Mouse (Mus musculus) G1E-ER4 (cell line): ENCODE results near the gene Tnrc18. TPM values are rescaled to one million over a fixed set of nuclear protein-coding genes. Genes with fewer than 3 reads are reported as not detected.

Source experiments
- GATA1 ChIP-seq: IDR thresholded peaks from one replicate; pipeline ENCODE4 v1.8.0; 2012; ENCODE audit warnings: low read length, inconsistent platforms
- polyA plus RNA-seq: library from polyadenylated mRNA; stranded (reverse); fragments of >175 nt; gene quantifications from 2 replicates; pipeline ENCODE4 v1.2.3, GENCODE M21; 2012

Tnrc18 gene
- polyA plus RNA-seq, 1 experiment = 5.1 TPM

DNA sequence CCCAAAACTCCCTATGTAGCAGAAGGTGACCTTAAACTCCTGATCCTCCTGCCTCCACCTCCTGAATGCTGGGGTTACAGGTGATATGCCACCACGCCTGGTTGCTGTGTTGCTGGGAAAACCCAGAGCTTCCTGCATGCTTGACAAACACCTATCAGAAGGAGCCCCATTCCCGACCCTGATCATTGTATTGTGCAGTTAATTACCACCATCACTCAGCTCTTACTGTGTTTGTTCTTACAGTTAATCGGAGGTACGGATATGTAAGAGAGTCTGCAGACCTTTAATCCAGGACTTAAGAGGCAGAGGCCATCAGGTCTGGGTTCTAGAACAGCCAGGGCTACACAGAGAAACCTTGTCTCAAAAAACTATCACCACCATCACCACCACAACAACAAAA lies 18.2 kb downstream of the Tnrc18 start:
- no peak for TF ChIP-seq GATA1

DNA sequence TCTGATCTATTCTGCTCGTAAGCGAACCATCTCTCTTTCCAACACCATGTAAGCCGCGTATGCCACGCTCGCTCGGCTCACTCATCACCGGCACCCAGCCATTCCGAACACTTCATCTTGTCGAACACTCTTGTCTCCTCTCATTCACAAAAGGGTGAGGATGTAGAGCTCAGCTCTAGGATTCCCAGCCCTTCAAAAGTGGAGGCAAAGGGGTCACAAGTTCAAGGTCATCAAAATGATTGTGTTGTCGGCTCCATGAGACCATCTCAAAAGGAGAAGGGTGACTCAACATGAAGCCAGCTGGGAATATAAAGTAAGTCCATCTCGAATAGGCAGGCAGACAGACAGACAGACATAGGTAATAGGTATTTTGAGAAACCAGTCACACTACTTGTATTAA lies 19.3 kb downstream of the Tnrc18 start:
- no peak for TF ChIP-seq GATA1

DNA sequence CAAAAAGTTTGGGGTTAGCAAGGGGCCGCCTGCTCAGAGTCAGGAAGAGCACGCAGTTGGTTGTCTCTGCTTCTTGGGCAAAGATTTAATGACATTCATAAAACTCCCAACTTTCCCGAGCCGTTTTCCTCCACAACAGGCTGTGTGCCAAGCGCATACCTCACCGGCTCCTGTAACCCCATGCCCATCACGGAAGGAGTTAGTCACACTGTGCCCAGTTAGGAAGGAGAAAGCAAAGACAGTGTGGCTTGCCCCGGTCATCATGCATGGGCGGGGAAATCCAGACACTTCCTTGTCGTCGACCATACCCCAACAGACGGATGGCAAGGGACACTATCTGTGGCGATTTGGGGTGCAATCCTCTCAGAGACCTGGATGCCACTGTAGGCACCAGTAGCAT lies 19.8 kb downstream of the Tnrc18 start:
- no peak for TF ChIP-seq GATA1

DNA sequence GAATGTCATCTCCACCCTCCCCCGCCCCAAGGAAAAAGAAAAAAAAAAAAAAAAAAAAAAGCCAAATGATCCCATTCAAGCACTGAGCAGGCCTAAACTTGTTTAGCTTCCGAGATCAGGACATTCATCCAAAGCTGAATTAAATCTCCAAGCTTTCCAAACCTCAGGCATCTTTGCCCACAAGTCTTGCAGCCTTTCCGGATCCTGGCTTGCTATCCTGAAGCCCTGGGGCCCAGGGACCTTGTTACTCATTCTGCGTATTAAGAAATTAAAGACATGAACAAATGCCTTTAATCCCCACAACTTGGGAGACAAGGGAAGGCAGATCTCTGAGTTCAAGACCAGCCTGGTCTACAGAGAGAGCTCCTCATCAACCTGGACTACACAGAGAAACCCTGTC lies 20.5 kb downstream of the Tnrc18 start:
- TF ChIP-seq GATA1 = no peak

DNA sequence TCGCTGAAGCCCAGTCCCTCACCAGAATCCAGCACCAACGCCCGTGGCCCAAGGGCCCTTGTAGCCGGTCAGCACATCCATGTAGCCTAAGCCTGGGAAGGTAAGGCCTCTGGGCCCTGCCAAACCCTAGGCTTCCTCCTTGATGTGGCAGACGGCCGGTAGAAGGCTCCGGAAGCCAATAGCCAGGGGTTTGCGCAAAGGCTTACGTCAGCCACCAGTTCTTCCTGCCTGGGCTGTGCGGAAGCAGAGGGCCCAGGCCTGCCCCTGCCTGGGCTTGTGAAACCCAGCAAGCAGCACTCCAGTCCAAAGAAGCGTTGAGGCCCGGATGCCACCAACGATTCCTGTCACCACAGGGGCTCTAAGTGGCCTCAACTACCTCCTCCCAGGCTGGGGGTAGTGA lies 22.9 kb downstream of the Tnrc18 start:
- TF ChIP-seq GATA1 = no peak

DNA sequence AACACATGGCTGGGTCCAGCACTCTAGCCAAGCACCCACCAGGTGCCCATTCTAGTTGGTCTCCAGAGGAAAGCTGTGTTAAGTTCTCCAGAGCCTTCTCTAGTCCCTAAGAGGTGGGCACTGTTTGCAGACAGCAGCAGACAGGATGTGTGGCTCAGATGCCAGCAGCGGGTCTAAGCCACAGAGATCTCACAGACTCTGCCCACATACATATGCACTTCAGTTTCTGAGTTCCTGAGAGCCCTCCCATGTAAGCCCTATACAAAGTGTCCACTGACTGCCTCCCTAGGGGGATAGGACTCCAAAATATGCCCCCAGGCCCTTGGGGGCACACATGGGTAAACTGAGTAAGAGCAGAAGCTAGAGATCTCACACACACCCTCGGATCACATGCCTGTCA lies 23.3 kb downstream of the Tnrc18 start:
- TF ChIP-seq GATA1 = no peak

DNA sequence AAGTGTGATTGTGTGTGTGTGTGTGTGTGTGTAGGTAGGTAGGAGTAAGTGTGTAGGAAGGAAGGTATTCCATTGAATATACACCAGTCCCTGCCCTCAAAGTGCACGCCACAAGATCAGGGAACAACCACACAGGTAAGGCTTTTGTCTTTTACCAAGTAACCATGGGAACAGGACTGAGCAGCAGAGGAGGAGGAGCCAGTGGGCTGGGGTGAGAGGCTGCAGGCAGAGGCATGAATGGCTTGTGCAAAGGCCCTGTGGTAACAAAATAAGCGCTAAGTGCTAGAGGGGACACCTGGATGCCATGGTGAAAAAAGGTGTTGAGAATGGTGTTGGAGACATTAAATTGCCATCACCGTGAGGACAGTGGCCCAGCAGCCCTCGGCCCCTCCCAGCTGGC lies 24.9 kb downstream of the Tnrc18 start:
- TF ChIP-seq GATA1 = no peak

DNA sequence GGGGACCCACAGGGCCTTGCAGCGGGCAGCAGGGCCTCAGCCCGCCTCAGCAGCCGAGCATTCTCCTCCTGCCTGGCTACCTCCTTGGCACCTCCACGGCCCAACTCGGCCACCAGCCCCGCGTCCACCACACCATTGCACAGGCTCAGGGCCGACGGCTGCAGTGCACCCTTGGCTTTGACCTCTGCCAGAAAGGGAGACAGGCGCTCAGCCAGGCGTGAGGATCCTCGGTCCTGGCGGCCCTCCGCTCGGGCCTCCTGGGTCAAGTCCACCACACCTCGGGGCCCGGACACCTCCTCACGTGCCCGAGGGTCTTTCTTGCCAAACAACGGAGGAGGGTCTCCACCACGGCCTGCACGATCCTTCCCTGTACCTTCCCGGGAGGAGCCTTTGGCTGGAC lies 29.2 kb downstream of the Tnrc18 start:
- no peak for TF ChIP-seq GATA1

DNA sequence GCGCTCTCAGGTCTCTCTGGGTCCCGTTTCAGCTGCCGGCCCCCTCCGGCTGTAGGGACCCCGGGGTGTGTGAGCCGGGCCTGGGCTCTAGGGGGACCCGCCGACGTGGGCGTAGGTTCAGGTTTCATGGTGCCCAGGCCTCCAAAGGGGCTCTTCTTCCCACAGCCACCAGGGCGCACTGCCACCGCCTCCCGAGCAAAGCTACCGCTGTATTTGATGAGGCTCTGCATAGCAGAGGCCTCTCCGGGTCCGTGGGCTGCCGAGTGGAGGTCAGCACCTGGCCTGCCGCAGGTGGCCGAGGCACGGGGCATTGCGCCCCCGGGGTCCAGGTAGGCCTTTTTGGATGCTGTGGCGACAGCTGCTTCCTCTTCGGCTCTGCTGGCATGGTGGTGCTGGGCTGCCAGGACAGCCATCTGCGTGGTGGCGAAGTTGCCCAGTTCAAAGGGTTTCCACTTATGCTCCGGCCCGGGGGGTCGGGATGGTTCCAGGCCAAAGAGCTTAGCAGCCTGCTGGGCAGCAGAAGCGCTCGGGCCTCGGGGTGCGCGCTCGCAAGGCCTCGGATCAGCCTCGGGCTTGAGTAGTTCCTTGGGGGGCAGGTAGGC lies 30.1 kb downstream of the Tnrc18 start:
- TF ChIP-seq GATA1 = no peak

DNA sequence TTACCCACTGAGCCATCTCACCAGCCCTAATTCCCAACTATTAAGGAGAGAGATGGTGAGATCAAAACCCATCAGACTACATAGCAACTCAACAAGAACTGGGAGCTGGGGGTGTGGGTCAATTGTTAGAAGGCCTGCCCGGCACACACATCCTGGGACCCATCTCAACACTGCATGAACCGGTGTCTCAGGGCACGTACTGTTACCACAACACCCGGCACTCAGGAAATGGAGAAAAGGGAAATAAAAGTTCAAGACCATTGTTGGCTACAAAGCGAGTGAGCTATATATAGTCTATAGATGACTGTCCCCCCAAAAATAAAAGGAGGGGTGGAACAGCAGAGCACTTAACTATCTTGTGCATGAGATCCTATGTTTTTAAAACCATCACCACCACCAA lies 30.8 kb downstream of the Tnrc18 start:
- no peak for TF ChIP-seq GATA1

DNA sequence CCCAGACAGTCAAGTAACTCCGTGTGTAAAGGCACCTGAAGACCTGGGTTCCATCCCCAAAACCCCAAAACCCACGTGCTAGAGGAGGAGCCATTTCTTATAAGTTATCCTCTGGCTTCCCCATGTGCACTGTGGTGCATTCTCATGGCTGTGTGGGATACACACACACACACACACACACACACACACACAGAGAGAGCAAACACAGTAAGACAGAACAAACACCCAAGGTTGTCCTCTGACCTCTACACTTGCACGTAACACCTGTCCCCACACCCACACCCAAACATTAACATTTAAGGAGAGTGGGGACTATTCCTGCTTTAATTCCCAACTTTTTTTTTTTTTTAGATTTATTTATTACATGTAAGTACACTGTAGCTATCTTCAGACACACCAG lies 31.2 kb downstream of the Tnrc18 start:
- no peak for TF ChIP-seq GATA1

DNA sequence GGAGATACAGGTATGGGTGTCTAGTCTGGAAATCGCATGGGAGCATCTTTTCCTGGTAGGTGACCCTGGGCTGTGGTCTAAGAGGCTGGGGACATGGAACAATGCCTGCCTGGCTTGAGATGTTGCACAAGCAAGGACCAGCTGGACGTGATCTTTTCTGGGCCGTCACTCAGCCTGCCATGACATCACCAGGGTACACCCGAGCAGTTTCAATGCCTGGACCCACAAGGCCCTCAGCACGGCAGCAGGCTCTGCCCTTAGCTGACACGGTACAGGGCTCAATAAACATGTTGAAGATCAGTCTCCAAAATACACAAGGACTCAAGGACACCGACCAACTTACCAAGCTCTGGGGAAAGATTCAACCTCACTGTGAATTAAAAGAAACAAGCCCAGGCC lies 34.3 kb downstream of the Tnrc18 start:
- TF ChIP-seq GATA1 = no peak

DNA sequence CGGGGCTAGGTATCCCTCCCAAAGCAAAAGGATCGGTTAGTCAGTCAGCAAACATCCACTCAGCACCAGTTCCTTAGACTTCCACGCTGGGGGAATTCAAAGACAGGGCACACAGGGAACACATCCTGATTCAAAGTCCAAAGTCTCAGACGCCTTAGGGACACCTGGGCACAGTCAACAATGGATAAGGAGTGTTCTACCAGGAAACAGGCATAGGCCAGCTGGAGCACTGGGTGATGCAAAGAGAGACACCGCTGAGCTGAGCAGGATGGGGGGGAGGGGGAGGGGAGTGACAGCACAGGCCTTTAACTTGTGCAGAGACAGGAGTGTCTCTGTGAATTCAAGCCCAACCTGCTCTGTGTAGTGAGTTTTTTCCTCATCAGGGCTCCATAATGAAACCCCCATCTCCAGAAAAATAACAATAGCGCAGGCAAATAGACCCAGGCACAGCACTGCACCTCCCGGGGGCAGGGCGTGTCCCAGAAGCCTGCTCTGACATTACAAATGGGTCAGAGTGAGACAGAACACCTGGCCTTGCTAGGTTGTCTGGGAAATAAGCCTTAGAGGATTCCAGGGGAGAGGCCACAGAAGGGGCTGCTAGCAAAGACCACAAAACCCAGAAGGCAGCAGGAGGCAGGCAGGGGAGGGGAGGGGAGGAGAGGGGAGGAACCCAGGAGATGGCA lies 34.9 kb downstream of the Tnrc18 start:
- no peak for TF ChIP-seq GATA1

DNA sequence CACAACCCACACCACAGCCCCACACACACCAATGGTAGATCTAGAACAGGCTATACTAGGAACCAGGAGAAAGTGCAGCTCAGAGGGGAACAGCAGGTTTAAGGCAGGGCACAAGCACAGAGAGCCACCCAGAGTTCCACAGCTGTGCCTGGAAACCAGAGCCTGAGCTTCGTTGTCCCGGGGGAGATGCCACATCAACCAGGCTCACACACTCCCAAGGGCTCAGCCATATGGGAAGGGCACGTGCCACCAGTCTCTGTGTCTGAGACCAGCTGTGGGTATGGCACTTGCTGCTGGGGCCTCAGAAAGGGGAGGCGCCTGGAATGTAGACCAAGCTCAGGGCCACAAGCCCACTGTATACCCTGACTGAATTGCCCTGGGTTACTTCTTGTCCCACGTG lies 36.9 kb downstream of the Tnrc18 start:
- no peak for TF ChIP-seq GATA1

DNA sequence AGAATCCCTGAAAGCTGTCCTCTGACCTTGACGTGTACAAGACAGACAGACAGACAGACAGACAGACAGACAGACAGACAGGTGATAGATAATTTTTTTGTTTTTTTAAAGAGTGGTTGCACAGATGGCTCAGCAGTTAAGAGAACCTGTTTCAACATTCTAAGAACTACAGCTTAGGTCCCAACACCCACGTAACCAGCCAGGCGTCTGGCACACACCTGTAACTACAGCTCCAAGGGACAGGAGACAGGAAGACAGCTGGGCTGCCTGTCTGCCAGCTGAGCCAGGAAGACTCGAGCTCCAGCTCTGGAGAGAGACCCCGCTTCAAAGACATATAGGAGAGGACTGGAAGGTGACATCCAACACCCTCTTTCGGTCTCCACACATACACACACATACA lies 38.6 kb downstream of the Tnrc18 start:
- TF ChIP-seq GATA1 = no peak

DNA sequence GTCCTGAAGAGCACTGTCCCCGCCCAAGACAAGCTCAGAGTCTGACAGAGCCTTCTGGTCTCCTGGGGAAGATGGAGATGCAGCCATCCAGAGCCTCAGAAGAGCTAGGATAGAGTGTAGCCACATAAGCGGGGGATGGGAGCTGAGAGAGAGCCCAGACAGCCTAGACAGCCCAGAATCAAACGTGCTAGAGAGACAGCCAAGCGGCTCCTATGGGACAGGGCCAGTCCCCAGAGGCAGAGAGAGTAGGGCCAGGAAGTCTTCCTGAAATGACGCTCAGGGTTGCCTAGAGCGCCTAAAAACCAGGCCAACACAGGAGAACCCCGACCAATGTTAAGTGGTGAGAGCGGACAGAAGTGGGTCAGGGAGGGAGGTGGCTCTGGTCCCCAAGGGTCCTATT lies 39.3 kb downstream of the Tnrc18 start:
- TF ChIP-seq GATA1 = no peak

DNA sequence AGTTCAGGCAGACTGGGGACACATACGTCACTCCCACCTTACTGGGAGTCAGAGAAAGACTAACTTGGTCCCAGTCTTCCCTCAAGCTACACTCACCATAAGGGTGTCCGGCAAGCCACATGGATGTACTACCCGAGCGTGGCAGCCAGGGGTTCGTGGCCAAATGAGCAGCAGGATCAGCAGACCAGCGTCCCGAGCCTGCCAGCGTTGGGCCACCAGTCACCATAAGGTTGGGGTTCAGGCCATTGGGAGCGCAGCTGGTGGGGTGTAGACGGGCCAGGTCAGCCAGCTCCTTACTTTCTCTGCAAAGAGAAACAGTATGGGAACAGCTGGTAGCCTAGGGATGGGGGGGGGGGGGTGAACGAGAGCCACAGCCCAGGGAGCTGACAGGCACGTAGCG lies 41.4 kb downstream of the Tnrc18 start:
- no peak for TF ChIP-seq GATA1

DNA sequence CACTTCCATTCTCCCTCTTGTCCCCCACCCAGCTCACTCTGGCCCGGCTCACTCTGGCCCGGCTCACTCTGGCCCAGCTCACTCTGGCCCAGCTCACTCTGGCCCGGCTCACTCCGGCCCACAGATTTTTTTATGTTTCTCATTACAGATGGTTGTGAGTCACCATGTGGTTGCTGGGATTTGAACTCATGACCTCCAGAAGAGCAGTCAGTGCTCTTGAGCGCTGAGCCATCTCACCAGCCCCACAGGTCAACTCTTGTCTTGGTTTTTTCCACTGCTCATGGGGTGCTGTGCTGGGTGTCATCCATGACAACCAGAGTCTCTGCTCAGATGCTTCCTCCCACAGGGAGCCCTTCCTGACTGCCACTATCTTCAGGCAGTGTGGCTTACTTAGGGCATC lies 42.7 kb downstream of the Tnrc18 start:
- no peak for TF ChIP-seq GATA1
